Mouse (Mus musculus) liver, embryonic 14.5 days (tissue): Measurements from ENCODE around the gene Siglecg. TPM values are rescaled to one million over a fixed set of nuclear protein-coding genes. Genes with fewer than 3 reads are reported as not detected.
A peak's percentile ranks its signal among the peaks of the same experiment; 100 is the strongest.

Source experiments
- ATAC-seq: fragments of 200-750 bp; cut with Nextera tagmentation; 2 replicates; pipeline ENCODE4 v1.8.0; 2017; ENCODE audit warnings: moderate number of reproducible peaks, mild to moderate bottlenecking, moderate library complexity; ENCODE audit not compliant: insufficient read depth
- DNase-seq, 3 experiments: peaks; one replicate each; pipeline ENCODE4 v3.0.0-alpha.2; 2012 to 2013; ENCODE audit warnings: low read depth in 3 of 3, low spot score in 3 of 3
- H3K27ac ChIP-seq: fragments of 300-500 bp; sonication (generic); 2 replicates; pipeline ENCODE4 v1.5.1; 2014; ENCODE audit warnings: moderate library complexity, mild to moderate bottlenecking, control low read depth, inconsistent platforms
- H3K27me3 ChIP-seq: fragments of 300-500 bp; sonication (generic); 2 replicates; pipeline ENCODE4 v1.6.1; 2014; ENCODE audit warnings: mild to moderate bottlenecking, low read length, moderate library complexity; ENCODE audit not compliant: control insufficient read depth, insufficient read depth
- H3K36me3 ChIP-seq: fragments of 300-500 bp; sonication (generic); replicated peaks from 2 replicates; pipeline ENCODE4 v1.6.1; 2014; ENCODE audit warnings: low read depth; ENCODE audit not compliant: control insufficient read depth, insufficient read depth
- H3K4me1 ChIP-seq, 2 experiments: fragments of 200-500 bp in 1 of 2; fragments of 300-500 bp in 1 of 2; sonication (generic) in 1 of 2; replicated peaks; 2 replicates each; pipeline ENCODE4 v1.6.1; 2012 to 2014; ENCODE audit warnings: antibody characterized with exemption in 1 of 2, inconsistent platforms in 1 of 2, low read length in 1 of 2; ENCODE audit not compliant: control insufficient read depth in 2 of 2, insufficient read depth in 2 of 2
- H3K4me2 ChIP-seq: fragments of 300-500 bp; sonication (generic); 2 replicates; pipeline ENCODE4 v1.6.1; 2014; ENCODE audit warnings: low read depth, mild to moderate bottlenecking, control low read depth, moderate library complexity
- H3K4me3 ChIP-seq, 2 experiments: fragments of 200-500 bp in 1 of 2; fragments of 300-500 bp in 1 of 2; sonication (generic) in 1 of 2; 2 replicates each; pipeline ENCODE4 v1.5.1; 2012 to 2014; ENCODE audit warnings: low read depth in 2 of 2, low read length in 2 of 2, mild to moderate bottlenecking in 2 of 2, control low read depth in 1 of 2, inconsistent platforms in 1 of 2, moderate library complexity in 1 of 2; ENCODE audit not compliant: insufficient read depth in 1 of 2
- H3K9ac ChIP-seq: fragments of 300-500 bp; sonication (generic); replicated peaks from 2 replicates; pipeline ENCODE4 v1.6.1; 2014; ENCODE audit warnings: mild to moderate bottlenecking, control low read depth, moderate library complexity
- H3K9me3 ChIP-seq: fragments of 300-500 bp; sonication (generic); 2 replicates; pipeline ENCODE4 v1.6.1; 2016; ENCODE audit warnings: low read length, mixed read lengths; ENCODE audit not compliant: control insufficient read depth
- CTCF ChIP-seq: IDR thresholded peaks from 2 replicates; pipeline ENCODE4 v1.5.1; 2016; ENCODE audit warnings: antibody characterized with exemption, low read depth, control low read depth
- EP300 ChIP-seq: IDR thresholded peaks from 2 replicates; pipeline ENCODE4 v1.6.1; 2016; ENCODE audit warnings: antibody characterized with exemption, low read depth
- WGBS: fragments of 180-500 bp; shearing (Covaris S2); extraction: QIAGEN DNeasy Blood & Tissue Kit; methylation state at CpG from one replicate; pipeline ENCODE4 v1.1.7; 2014; ENCODE audit not compliant: insufficient replicate concordance; 5-methylcytosine and 5-hydroxymethylcytosine counted together
- polyA plus RNA-seq, 2 experiments: library from polyadenylated mRNA; depleted of rRNA in 1 of 2; stranded (reverse) in 1 of 2; unstranded in 1 of 2; fragments of >200 nt; fragmentation: Nextera tagmentation in 1 of 2; extraction: Ambion mirVana in 1 of 2; gene quantifications; 2 replicates each; pipeline versions ENCODE4 v1.2.1 to v1.2.3; 2012 to 2014

The Siglecg gene
- polyA plus RNA-seq, 2 experiments, result 0.24 to 0.69 TPM

GRCm38 (mm10) chr7:43441071-43441470, 33.1 kb downstream of the Siglecg start:
- TF ChIP-seq EP300 (no peak), CTCF (no peak)
- Histone ChIP-seq H3K4me2 (no peak overlapping the region), H3K9me3 (no peaks in the 10 kb centered on the region), H3K4me1 (peaks cover 4 to 20% of the 10 kb centered on the region in 2 experiments; a peak in 3 of 4 replicates), H3K9ac (no peak overlapping the region), H3K36me3 (no peaks in the 10 kb centered on the region), H3K4me3 (no peak overlapping the region), H3K27ac (no peak overlapping the region), H3K27me3 (no peaks in the 10 kb centered on the region)
- no peak for ATAC-seq
- DNase-seq, result no peak
- 75% methylated on average over 3 of the region's 3 CpGs for WGBS

DNA sequence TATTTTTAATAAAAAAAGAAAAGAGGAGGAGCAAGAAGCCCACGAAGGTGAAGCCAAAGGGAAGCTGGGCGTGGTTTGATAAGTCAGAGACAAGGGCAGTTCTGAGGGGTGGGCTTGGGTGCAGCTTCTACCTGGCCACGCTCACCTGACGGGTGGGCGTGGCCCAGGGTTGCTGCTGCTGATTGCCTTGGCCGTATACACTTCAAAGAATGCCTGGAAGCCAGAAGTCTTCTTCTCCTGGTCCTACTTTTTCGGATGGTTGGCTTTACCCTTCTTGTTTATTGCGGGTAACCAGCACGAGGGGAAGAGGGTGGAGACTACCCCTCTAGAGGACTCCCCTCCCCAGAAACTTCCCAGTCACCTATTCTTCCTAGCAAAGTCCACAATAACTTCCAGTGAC, 34.7 kb downstream of the Siglecg start:
- Histone ChIP-seq H3K27ac (no peak overlapping the region; the same call in 1 of the 2 replicates), H3K36me3 (no peaks in the 10 kb centered on the region), H3K9me3 (no peaks in the 10 kb centered on the region), H3K27me3 (no peaks in the 10 kb centered on the region), H3K4me1 (peaks cover 4 to 22% of the 10 kb centered on the region in 2 experiments; a peak in 3 of 4 replicates), H3K4me2 (peak overlapping the region; percentile 99), H3K4me3 (peak overlapping the region; percentile 71 to 74), H3K9ac (peak overlapping the region; percentile 74)
- TF ChIP-seq EP300 (no peak), CTCF (no peak)
- DNase-seq (no peak), ATAC-seq (no peak)
- WGBS, result 5% methylated on average over 9 of the region's 9 CpGs

DNA sequence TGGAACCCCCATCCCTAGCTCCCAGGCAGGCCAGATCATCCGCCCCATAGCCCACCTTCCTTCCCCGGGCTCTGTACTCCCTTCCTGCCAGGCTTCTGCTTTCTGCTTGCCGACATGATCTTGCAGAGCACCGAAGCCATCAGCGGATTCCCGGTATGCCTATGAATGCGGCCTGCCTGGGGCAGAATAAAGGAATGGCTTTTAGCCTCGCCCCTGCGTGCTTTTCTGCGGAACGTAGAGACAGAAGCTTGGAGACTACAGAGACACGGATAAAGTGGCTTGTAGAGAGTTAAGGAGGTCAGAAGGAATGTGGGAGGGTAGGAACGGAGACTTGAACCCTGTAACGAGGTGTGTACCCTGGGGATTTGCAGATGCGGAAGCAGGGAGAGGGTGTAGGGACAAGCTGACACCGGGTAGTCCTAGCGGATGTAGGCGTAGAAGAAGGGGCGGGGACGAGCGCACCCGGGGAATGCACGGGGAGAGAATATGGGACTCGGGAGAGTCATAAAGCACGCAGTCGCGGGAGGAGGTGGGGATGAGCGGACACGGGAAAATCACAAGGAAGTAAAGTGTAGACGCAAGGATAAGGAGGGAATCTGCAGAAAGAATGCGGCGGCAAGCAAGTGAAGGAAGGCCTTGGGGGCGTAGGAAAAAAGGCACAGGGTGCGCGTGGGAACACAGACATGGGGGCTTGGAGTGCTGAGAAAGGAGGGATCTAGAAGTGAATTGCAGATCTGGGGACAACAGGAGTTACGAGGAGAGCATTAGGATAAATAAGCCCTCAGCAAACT, 35.3 kb downstream of the Siglecg start:
- Histone ChIP-seq H3K4me2 (peak overlapping the region; percentile 99), H3K4me1 (peaks cover 4 to 22% of the 10 kb centered on the region in 2 experiments; a peak in 3 of 4 replicates)

DNA sequence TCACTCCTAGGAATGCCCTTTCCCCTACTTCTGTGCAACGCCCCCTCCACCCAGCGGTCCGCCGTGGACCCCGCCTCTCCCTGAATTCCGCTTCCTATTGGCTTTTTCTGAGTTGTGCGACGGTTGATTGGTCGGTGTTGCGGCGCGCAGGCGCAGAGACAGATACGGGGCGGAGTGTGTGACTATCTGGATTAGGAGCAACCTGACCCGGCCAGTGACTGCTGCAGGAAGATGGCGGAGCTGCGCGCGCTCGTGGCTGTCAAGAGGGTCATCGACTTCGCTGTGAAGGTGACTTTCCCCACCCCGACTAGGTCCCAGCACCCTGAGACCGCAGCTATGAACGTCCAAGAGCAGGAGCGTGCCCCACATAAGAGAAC, 35.9 kb downstream of the Siglecg start, which contains the start of the genes Etfb and Gm45233:
Etfb (plus strand) TSS at position 167 of the 377 bp plus-strand sequence.
Gm45233 (plus strand) TSS at position 212 of the 377 bp plus-strand sequence.
- H3K9ac ChIP-seq, result peak within 1 kb of the TSS; percentile 74
- no peaks in the 10 kb centered on the region for H3K27me3 ChIP-seq
- ATAC-seq (peak; percentile 97), DNase-seq (peak; percentile 89 to 91 (median 91))
- H3K27ac ChIP-seq, result peak within 1 kb of the TSS; percentile 70
- H3K36me3 ChIP-seq, result no peaks in the 10 kb centered on the region
- peaks cover 4 to 24% of the 10 kb centered on the region in 2 experiments; a peak in 3 of 4 replicates for H3K4me1 ChIP-seq
- peak within 1 kb of the TSS; percentile 99 for H3K4me2 ChIP-seq
- H3K9me3 ChIP-seq, result no peaks in the 10 kb centered on the region
- TF ChIP-seq EP300, result no peak
- TF ChIP-seq CTCF, result peak; percentile 26; the same call in 1 of the 2 replicates
- under 1% methylated on average over 27 of the region's 27 CpGs for WGBS
- peak within 1 kb of the TSS; percentile 74 to 76 for H3K4me3 ChIP-seq

More for the DNA sequence above, 35.3 kb downstream of the Siglecg start:
- Histone ChIP-seq H3K9me3 (no peaks in the 10 kb centered on the region), H3K4me3 (peak overlapping the region; percentile 71 to 74), H3K36me3 (no peaks in the 10 kb centered on the region), H3K27ac (peak overlapping the region; percentile 70), H3K9ac (peak overlapping the region; percentile 74), H3K27me3 (no peaks in the 10 kb centered on the region)
- TF ChIP-seq EP300 (no peak), CTCF (no peak)
- under 1% methylated on average over 36 of the region's 36 CpGs for WGBS
- ATAC-seq (peak; percentile 85), DNase-seq (peak; percentile 45 to 61 (median 47))

DNA sequence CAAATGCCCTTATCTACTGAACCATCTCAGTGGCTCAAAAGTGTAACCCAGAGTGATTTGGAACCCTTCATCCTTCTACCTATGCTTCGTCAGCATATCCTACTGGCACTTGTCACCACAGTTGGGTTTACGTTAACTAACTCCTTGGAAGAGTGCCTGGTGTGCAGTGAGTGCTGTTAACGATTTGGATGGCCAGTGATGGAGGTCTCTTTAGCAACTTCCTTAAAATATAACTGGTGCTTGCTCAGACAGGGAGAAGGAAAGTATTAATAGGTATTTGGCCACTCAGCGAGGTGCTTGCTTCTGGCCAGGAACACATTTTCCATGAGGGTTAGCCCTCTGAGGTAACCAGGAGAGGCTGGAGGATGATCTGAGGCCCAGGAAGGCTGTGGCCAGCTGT, 39.8 kb downstream of the Siglecg start:
- DNase-seq (no peak), ATAC-seq (no peak)
- TF ChIP-seq EP300 (no peak), CTCF (no peak)
- no peaks in the 10 kb centered on the region for H3K27me3 ChIP-seq
- WGBS, result 56% methylated on average over 4 of the region's 4 CpGs
- no peak overlapping the region for H3K4me3 ChIP-seq
- no peak overlapping the region for H3K27ac ChIP-seq
- no peaks in the 10 kb centered on the region for H3K9me3 ChIP-seq
- no peak overlapping the region for H3K4me2 ChIP-seq
- no peaks in the 10 kb centered on the region for H3K36me3 ChIP-seq
- H3K9ac ChIP-seq, result no peak overlapping the region
- peaks cover 4 to 17% of the 10 kb centered on the region in 2 experiments; a peak in 3 of 4 replicates for H3K4me1 ChIP-seq
